In genomic region chr2:163685287-163685686, GRCm38 (mm10) we compare ENCODE assay signal across 8 mouse cellular contexts. TPM values are rescaled to one million over a fixed set of nuclear protein-coding genes. Genes with fewer than 3 reads are reported as not detected.
DNase-seq lines count a peak whose midpoint lies in the region; ATAC-seq and TF ChIP-seq lines count a peak whose summit lies in the region.

No protein-coding gene starts in this region.

- intact Hi-C loops in heart, postnatal 10 days (cut with DNase I): no loop called here

- peaks cover 66% of the 10 kb centered on the region for H3K4me1 ChIP-seq in heart, embryonic 15.5 days (replicated peaks)
- peaks cover 25% of the 10 kb centered on the region for H3K4me1 ChIP-seq in lung, embryonic 16.5 days (replicated peaks; ENCODE audit: control insufficient read depth, insufficient read depth, low read length)
- peaks cover 13% of the 10 kb centered on the region for H3K4me1 ChIP-seq in forebrain, embryonic 16.5 days (replicated peaks; ENCODE audit: control insufficient read depth, insufficient read depth, low read length)
- peaks cover 14% of the 10 kb centered on the region; the same call in 1 of the 2 replicates for H3K4me1 ChIP-seq in small intestine, adult 2 months (ENCODE audit: control insufficient read depth, insufficient read depth, insufficient read length, low read length)

- DNase-seq in heart, postnatal 10 days: no peak
- no peak for DNase-seq in lung, adult 18-20 months
- no peak for DNase-seq in right cerebral cortex, adult 18-20 months
- DNase-seq in gastrocnemius, postnatal 25 days: no peak

- peak overlapping the region; percentile 98 for H3K27ac ChIP-seq in heart, embryonic 15.5 days
- H3K27ac ChIP-seq in lung, embryonic 16.5 days (ENCODE audit: low read length): peak overlapping the region; percentile 84
- H3K27ac ChIP-seq in forebrain, embryonic 16.5 days (ENCODE audit: low read length): peak overlapping the region; percentile 37; the same call in 1 of the 2 replicates
- 0 out of 2 replicates have a peak overlapping the region, but pooled peaks have one; percentile 36 for H3K27ac ChIP-seq in small intestine, adult 2 months (ENCODE audit: insufficient read depth, low read depth, low read length)

- TF ChIP-seq POLR2A in small intestine, adult 2 months (IDR thresholded peaks at IDR 0.05; ENCODE audit: low read depth, low read length): no peak

- peak; percentile 44; the same call in 1 of the 2 replicates for ATAC-seq in heart, embryonic 15.5 days (replicated peaks; ENCODE audit: insufficient number of reproducible peaks, insufficient read depth, low FRiP score, low read depth)
- ATAC-seq in lung, embryonic 16.5 days (ENCODE audit: low read depth): peak; percentile 46
- ATAC-seq in forebrain, embryonic 16.5 days: no peak

- no peaks in the 10 kb centered on the region for H3K9me3 ChIP-seq in heart, embryonic 15.5 days (replicated peaks)
- no peaks in the 10 kb centered on the region for H3K9me3 ChIP-seq in lung, embryonic 16.5 days (ENCODE audit: control insufficient read depth, low read length)
- no peaks in the 10 kb centered on the region for H3K9me3 ChIP-seq in forebrain, embryonic 16.5 days (ENCODE audit: control insufficient read depth, low read length)

- no peak overlapping the region for H3K9ac ChIP-seq in heart, embryonic 15.5 days
- no peak overlapping the region; the same call in 1 of the 2 replicates for H3K9ac ChIP-seq in lung, embryonic 16.5 days (ENCODE audit: low read length)
- no peak overlapping the region for H3K9ac ChIP-seq in forebrain, embryonic 16.5 days (replicated peaks; ENCODE audit: low read depth, low read length)

- peak overlapping the region; percentile 46 for H3K4me2 ChIP-seq in heart, embryonic 15.5 days
- H3K4me2 ChIP-seq in lung, embryonic 16.5 days (ENCODE audit: low read depth, low read length): 0 out of 2 replicates have a peak overlapping the region, but pooled peaks have one; percentile 13
- H3K4me2 ChIP-seq in forebrain, embryonic 16.5 days (ENCODE audit: low read length): no peak overlapping the region

- H3K4me3 ChIP-seq in heart, embryonic 15.5 days: no peak overlapping the region
- H3K4me3 ChIP-seq in lung, embryonic 16.5 days (ENCODE audit: low read length): no peak overlapping the region
- no peak overlapping the region for H3K4me3 ChIP-seq in forebrain, embryonic 16.5 days (replicated peaks; ENCODE audit: low read length)
- no peak overlapping the region for H3K4me3 ChIP-seq in small intestine, adult 2 months (ENCODE audit: low read depth, low read length)

- no peaks in the 10 kb centered on the region for H3K27me3 ChIP-seq in heart, embryonic 15.5 days
- no peaks in the 10 kb centered on the region for H3K27me3 ChIP-seq in lung, embryonic 16.5 days (ENCODE audit: control insufficient read depth, insufficient read depth, low read depth, low read length)
- H3K27me3 ChIP-seq in forebrain, embryonic 16.5 days (replicated peaks; ENCODE audit: control insufficient read depth, insufficient read depth, low read length): no peaks in the 10 kb centered on the region
- H3K27me3 ChIP-seq in small intestine, adult 2 months (ENCODE audit: control insufficient read depth, insufficient read depth, low read length): no peaks in the 10 kb centered on the region

- 17% methylated on average over 4 of the region's 4 CpGs for WGBS in heart, embryonic 15.5 days
- WGBS in lung, embryonic 16.5 days: 32% methylated on average over 4 of the region's 4 CpGs
- WGBS in forebrain, embryonic 16.5 days: 50% methylated on average over 4 of the region's 4 CpGs
- WGBS in small intestine, adult 2 months: 47% methylated on average over 4 of the region's 4 CpGs

- H3K36me3 ChIP-seq in heart, embryonic 15.5 days: no peaks in the 10 kb centered on the region
- H3K36me3 ChIP-seq in lung, embryonic 16.5 days (ENCODE audit: control insufficient read depth, insufficient read depth, low read length): no peaks in the 10 kb centered on the region
- H3K36me3 ChIP-seq in forebrain, embryonic 16.5 days (ENCODE audit: control insufficient read depth, insufficient read depth): no peaks in the 10 kb centered on the region
- H3K36me3 ChIP-seq in small intestine, adult 2 months (ENCODE audit: control insufficient read depth, insufficient read depth, low read length): no peaks in the 10 kb centered on the region

- TF ChIP-seq CTCF in small intestine, adult 2 months (IDR thresholded peaks at IDR 0.05; ENCODE audit: extremely low read depth, insufficient read length, insufficient replicate concordance, low read depth, low read length): no peak

RNA-seq across cellular contexts. Expression of gene Pkig, which starts 27.1 kb away (rescaled TPM):
- polyA plus RNA-seq in heart, embryonic 15.5 days (2015; fragmentation: Nextera tagmentation; extraction: Ambion mirVana): 289 and 356 TPM in 2 replicates
- 100 to 1,000 TPM; 177 to 195 TPM for total RNA-seq in heart, postnatal 10 days (2021)
- polyA plus RNA-seq in lung, embryonic 16.5 days (2015; fragmentation: Nextera tagmentation; extraction: Ambion mirVana): 133 and 134 TPM in 2 replicates
- polyA plus RNA-seq in forebrain, embryonic 16.5 days (2015; fragmentation: Nextera tagmentation; extraction: Ambion mirVana): 153 and 159 TPM in 2 replicates
- 82.0 and 143 TPM in 2 replicates for polyA plus RNA-seq in small intestine, adult 2 months (2012; rRNA removed)
- total RNA-seq in gastrocnemius, postnatal 25 days (2021): 10 to 100 TPM; 72.1 to 93.5 TPM

RNA-seq across cellular contexts. Expression of gene Serinc3, which starts 40.4 kb away (rescaled TPM):
- 54.8 and 57.1 TPM in 2 replicates for polyA plus RNA-seq in heart, embryonic 15.5 days (2015; fragmentation: Nextera tagmentation; extraction: Ambion mirVana)
- total RNA-seq in heart, postnatal 10 days (2021): 100 to 1,000 TPM; 327 to 358 TPM
- 71.5 and 72.8 TPM in 2 replicates for polyA plus RNA-seq in lung, embryonic 16.5 days (2015; fragmentation: Nextera tagmentation; extraction: Ambion mirVana)
- polyA plus RNA-seq in forebrain, embryonic 16.5 days (2015; fragmentation: Nextera tagmentation; extraction: Ambion mirVana): 31.4 and 34.3 TPM in 2 replicates
- polyA plus RNA-seq in small intestine, adult 2 months (2012; rRNA removed): 121 and 262 TPM in 2 replicates
- 100 to 1,000 TPM in 1 of 2 experiments, 10 to 100 TPM in 1; 97.5 to 115 TPM for total RNA-seq in gastrocnemius, postnatal 25 days (2021)

Comparison
In these comparisons a context has a peak if more than half of its experiments do, and no peak if none do; other contexts are left out.
1. H3K27ac ChIP-seq: peak in every context shown above with its lines; median percentile 98 in heart, embryonic 15.5 days; 84 in lung, embryonic 16.5 days; 37 in forebrain, embryonic 16.5 days; 36 in small intestine, adult 2 months.